Mouse (Mus musculus): ENCODE results near the gene Rffl. TPM values are rescaled to one million over a fixed set of nuclear protein-coding genes. Genes with fewer than 3 reads are reported as not detected.

Gene Rffl
- polyA plus RNA-seq, 1 experiment from 2014 or later = 9.2 TPM

DNA sequence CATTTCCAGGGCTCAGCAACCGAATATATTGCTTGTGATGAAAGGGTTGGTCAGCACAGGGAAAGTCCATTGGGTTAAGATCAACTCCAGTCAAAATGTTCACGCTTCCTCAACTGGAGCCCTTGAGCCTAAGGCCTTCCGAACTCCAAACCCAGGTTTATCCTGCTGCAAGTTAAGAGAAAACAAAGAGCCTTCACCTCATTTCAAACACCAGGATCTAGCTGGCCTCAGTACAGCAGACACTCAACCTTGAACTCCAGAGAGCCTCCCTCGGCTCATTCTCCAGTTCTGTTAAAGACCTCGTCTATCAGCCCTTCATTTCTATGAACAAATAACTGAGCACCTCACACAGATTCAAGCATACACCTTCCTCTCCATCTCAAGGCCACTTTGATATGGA lies 90.9 kb downstream of the Rffl start:
- Histone ChIP-seq H3K9ac (replicated peaks; ENCODE audit: low read depth) (peak overlapping the region; percentile 96; the same call in 1 of the 2 replicates), H3K4me2 (replicated peaks; ENCODE audit: low read depth, low read length) (peak overlapping the region; percentile 62), H3K4me1 (ENCODE audit: insufficient read depth, low read depth, low read length) (peaks cover 8% of the 10 kb centered on the region; the same call in 1 of the 2 replicates), H3K36me3 (ENCODE audit: insufficient read depth, low read length) (no peaks in the 10 kb centered on the region), H3K9me3 (ENCODE audit: low read length) (no peaks in the 10 kb centered on the region), H3K27ac (ENCODE audit: low read length) (0 out of 2 replicates have a peak overlapping the region, but pooled peaks have one; percentile 44), H3K4me3 (ENCODE audit: low read depth, low read length) (peak overlapping the region; percentile 95; the same call in 1 of the 2 replicates), H3K27me3 (replicated peaks; ENCODE audit: insufficient read depth, low read length) (no peaks in the 10 kb centered on the region)
- ATAC-seq (no peak), DNase-seq (ENCODE audit: low spot score) (peak; percentile 5)
- TF ChIP-seq CTCF (IDR thresholded peaks at IDR 0.05) = no peak
- no peak for TF ChIP-seq EP300 (IDR thresholded peaks at IDR 0.05)
- 31% methylated on average over 5 of the region's 5 CpGs for WGBS

- H3K9ac ChIP-seq (replicated peaks; ENCODE audit: low read depth) = peak overlapping the region; percentile 94
- peak; percentile 9 for DNase-seq (ENCODE audit: low spot score)
- peak overlapping the region; percentile 92 for H3K4me3 ChIP-seq (ENCODE audit: low read depth, low read length)
- H3K4me1 ChIP-seq (ENCODE audit: insufficient read depth, low read depth, low read length) = peaks cover 10% of the 10 kb centered on the region
- no peaks in the 10 kb centered on the region for H3K36me3 ChIP-seq (ENCODE audit: insufficient read depth, low read length)
- ATAC-seq = peak; percentile 64
- H3K9me3 ChIP-seq (ENCODE audit: low read length) = no peaks in the 10 kb centered on the region
- no peaks in the 10 kb centered on the region for H3K27me3 ChIP-seq (replicated peaks; ENCODE audit: insufficient read depth, low read length)
- peak overlapping the region; percentile 91 for H3K4me2 ChIP-seq (replicated peaks; ENCODE audit: low read depth, low read length)
- TF ChIP-seq EP300 (IDR thresholded peaks at IDR 0.05) = no peak
- TF ChIP-seq CTCF (IDR thresholded peaks at IDR 0.05) = no peak
- peak overlapping the region; percentile 86 for H3K27ac ChIP-seq (ENCODE audit: low read length)
- 0% methylated on average over 28 of the region's 28 CpGs for WGBS
These were observed 106.5 kb downstream of the Rffl start for GRCm38 (mm10) chr11:82764438-82764924.

- peak within 1 kb of the TSS; percentile 94 for H3K9ac ChIP-seq (replicated peaks; ENCODE audit: low read depth)
- H3K36me3 ChIP-seq (ENCODE audit: insufficient read depth, low read length) = no peaks in the 10 kb centered on the region
- peak within 1 kb of the TSS; percentile 92 for H3K4me3 ChIP-seq (ENCODE audit: low read depth, low read length)
- DNase-seq (ENCODE audit: low spot score) = peak; percentile 98
- ATAC-seq = peak; percentile 100
- TF ChIP-seq CTCF (IDR thresholded peaks at IDR 0.05) = peak; percentile 16; the same call in 1 of the 2 replicates
- no peak for TF ChIP-seq EP300 (IDR thresholded peaks at IDR 0.05)
- peak within 1 kb of the TSS; percentile 91 for H3K4me2 ChIP-seq (replicated peaks; ENCODE audit: low read depth, low read length)
- whole genome bisulfite sequencing = under 1% methylated on average over 44 of the region's 44 CpGs
- H3K4me1 ChIP-seq (ENCODE audit: insufficient read depth, low read depth, low read length) = peaks cover 10% of the 10 kb centered on the region
- no peaks in the 10 kb centered on the region for H3K27me3 ChIP-seq (replicated peaks; ENCODE audit: insufficient read depth, low read length)
- H3K9me3 ChIP-seq (ENCODE audit: low read length) = no peaks in the 10 kb centered on the region
- H3K27ac ChIP-seq (ENCODE audit: low read length) = peak within 1 kb of the TSS; percentile 86
These were observed 107.1 kb downstream of the Rffl start, which contains the start of the genes Cct6b and Zfp830 for GRCm38 (mm10) chr11:82763742-82764437. TSS of gene Cct6b (minus strand) at chr11:82764321. TSS of gene Zfp830 (plus strand) at chr11:82764345.

DNA sequence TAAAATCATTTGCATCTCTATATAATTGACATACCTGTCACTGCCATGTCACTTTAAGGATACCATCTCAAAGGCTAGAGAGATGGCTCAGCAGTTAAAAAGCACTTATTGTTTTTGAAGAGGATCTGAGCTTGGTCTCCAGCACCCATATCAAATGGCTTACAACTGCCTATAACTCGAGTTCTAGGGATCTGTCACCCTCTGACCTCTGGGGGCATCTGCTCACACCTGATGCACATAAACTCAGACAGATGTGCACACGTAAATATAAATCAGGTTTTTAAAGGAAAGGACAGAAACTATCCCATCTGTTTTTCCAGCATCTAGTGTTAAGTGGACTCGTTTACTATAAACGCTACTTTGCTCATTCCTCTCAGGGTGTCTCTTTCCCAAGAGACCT lies 107.7 kb downstream of the Rffl start:
- no peaks in the 10 kb centered on the region for H3K9me3 ChIP-seq (ENCODE audit: low read length)
- no peak for DNase-seq (ENCODE audit: low spot score)
- H3K9ac ChIP-seq (replicated peaks; ENCODE audit: low read depth) = no peak overlapping the region
- TF ChIP-seq CTCF (IDR thresholded peaks at IDR 0.05) (no peak), EP300 (IDR thresholded peaks at IDR 0.05) (no peak)
- H3K36me3 ChIP-seq (ENCODE audit: insufficient read depth, low read length) = no peaks in the 10 kb centered on the region
- WGBS = 11% methylated on average over 4 of the region's 4 CpGs
- ATAC-seq = no peak
- H3K4me1 ChIP-seq (ENCODE audit: insufficient read depth, low read depth, low read length) = peaks cover 10% of the 10 kb centered on the region
- H3K4me3 ChIP-seq (ENCODE audit: low read depth, low read length) = peak overlapping the region; percentile 92
- peak overlapping the region; percentile 86; the same call in 1 of the 2 replicates for H3K27ac ChIP-seq (ENCODE audit: low read length)
- H3K27me3 ChIP-seq (replicated peaks; ENCODE audit: insufficient read depth, low read length) = no peaks in the 10 kb centered on the region
- peak overlapping the region; percentile 91 for H3K4me2 ChIP-seq (replicated peaks; ENCODE audit: low read depth, low read length)

GRCm38 (mm10) chr11:82762286-82762829 lies 108.7 kb downstream of the Rffl start:
- Histone ChIP-seq H3K4me2 (replicated peaks; ENCODE audit: low read depth, low read length) (no peak overlapping the region), H3K27me3 (replicated peaks; ENCODE audit: insufficient read depth, low read length) (no peaks in the 10 kb centered on the region), H3K4me3 (ENCODE audit: low read depth, low read length) (no peak overlapping the region), H3K36me3 (ENCODE audit: insufficient read depth, low read length) (no peaks in the 10 kb centered on the region), H3K27ac (ENCODE audit: low read length) (no peak overlapping the region), H3K4me1 (ENCODE audit: insufficient read depth, low read depth, low read length) (peaks cover 10% of the 10 kb centered on the region), H3K9ac (replicated peaks; ENCODE audit: low read depth) (no peak overlapping the region), H3K9me3 (ENCODE audit: low read length) (no peaks in the 10 kb centered on the region)
- TF ChIP-seq CTCF (IDR thresholded peaks at IDR 0.05) (peak; percentile 48), EP300 (IDR thresholded peaks at IDR 0.05) (no peak)
- 79% methylated on average over 6 of the region's 6 CpGs for WGBS
- ATAC-seq = no peak
- DNase-seq (ENCODE audit: low spot score) = no peak

GRCm38 (mm10) chr11:82755919-82756318 lies 115.1 kb downstream of the Rffl start:
- TF ChIP-seq CTCF (IDR thresholded peaks at IDR 0.05) (no peak), EP300 (IDR thresholded peaks at IDR 0.05) (no peak)

More at GRCm38 (mm10) chr11:82755919-82756318, 115.1 kb downstream of the Rffl start:
- WGBS = 94% methylated on average over 1 of the region's 1 CpGs
- no peak overlapping the region for H3K9ac ChIP-seq (replicated peaks; ENCODE audit: low read depth)
- DNase-seq (ENCODE audit: low spot score) (no peak), ATAC-seq (no peak)
- H3K4me2 ChIP-seq (replicated peaks; ENCODE audit: low read depth, low read length) = no peak overlapping the region
- H3K9me3 ChIP-seq (ENCODE audit: low read length) = no peaks in the 10 kb centered on the region
- no peak overlapping the region for H3K27ac ChIP-seq (ENCODE audit: low read length)
- H3K4me3 ChIP-seq (ENCODE audit: low read depth, low read length) = no peak overlapping the region
- H3K4me1 ChIP-seq (ENCODE audit: insufficient read depth, low read depth, low read length) = no peaks in the 10 kb centered on the region
- no peaks in the 10 kb centered on the region for H3K36me3 ChIP-seq (ENCODE audit: insufficient read depth, low read length)
- H3K27me3 ChIP-seq (replicated peaks; ENCODE audit: insufficient read depth, low read length) = no peaks in the 10 kb centered on the region

Other genes starting within 250 kb of the Rffl start
- gene Cct6b, start 106.9 kb downstream of the Rffl start, polyA plus RNA-seq (2015; fragmentation: Nextera tagmentation; extraction: Ambion mirVana) = 0.31 and 0.35 TPM in 2 replicates
- gene Zfp830, start 106.9 kb downstream of the Rffl start, polyA plus RNA-seq (2015; fragmentation: Nextera tagmentation; extraction: Ambion mirVana) = 26.3 and 28.3 TPM in 2 replicates
- 10.9 and 11.6 TPM in 2 replicates for gene Lig3, start 90.1 kb downstream of the Rffl start, polyA plus RNA-seq (2015; fragmentation: Nextera tagmentation; extraction: Ambion mirVana)
- gene Rad51d, start 19.4 kb upstream of the Rffl start, polyA plus RNA-seq (2015; fragmentation: Nextera tagmentation; extraction: Ambion mirVana) = 7.3 and 8.7 TPM in 2 replicates
- 0.24 and 0.27 TPM in 2 replicates for gene Fndc8, start 20.9 kb upstream of the Rffl start, polyA plus RNA-seq (2015; fragmentation: Nextera tagmentation; extraction: Ambion mirVana)
- 9.5 and 10.8 TPM in 2 replicates for gene Nle1, start 37.2 kb upstream of the Rffl start, polyA plus RNA-seq (2015; fragmentation: Nextera tagmentation; extraction: Ambion mirVana)
- gene Unc45b, start 39.3 kb upstream of the Rffl start, polyA plus RNA-seq (2015; fragmentation: Nextera tagmentation; extraction: Ambion mirVana) = 20.6 and 22.0 TPM in 2 replicates
- 25.8 and 29.9 TPM in 2 replicates for gene Slfn5, start 80.1 kb upstream of the Rffl start, polyA plus RNA-seq (2015; fragmentation: Nextera tagmentation; extraction: Ambion mirVana)
- gene Slfn9, start 120.6 kb upstream of the Rffl start, polyA plus RNA-seq (2015; fragmentation: Nextera tagmentation; extraction: Ambion mirVana) = 2.2 and 3.1 TPM in 2 replicates
- gene Slfn8, start 149.6 kb upstream of the Rffl start, polyA plus RNA-seq (2015; fragmentation: Nextera tagmentation; extraction: Ambion mirVana) = 0.33 and 0.54 TPM in 2 replicates
- 19.0 and 21.5 TPM in 2 replicates for gene Slfn2, start 193.9 kb upstream of the Rffl start, polyA plus RNA-seq (2015; fragmentation: Nextera tagmentation; extraction: Ambion mirVana)
- gene Slfn1, start 245.6 kb upstream of the Rffl start, polyA plus RNA-seq (2015; fragmentation: Nextera tagmentation; extraction: Ambion mirVana) = 2.3 and 2.4 TPM in 2 replicates